Mouse (Mus musculus) MEL (cell line): ENCODE results near the gene Igsf21. TPM values are rescaled to one million over a fixed set of nuclear protein-coding genes. Genes with fewer than 3 reads are reported as not detected.

Experiments used
- DNase-seq: peaks from one replicate; pipeline ENCODE4 v3.0.0; 2011; ENCODE audit warnings: low read depth, low spot score
- H3K27ac ChIP-seq: 2 replicates; pipeline ENCODE4 v1.5.1; 2012; ENCODE audit warnings: low read depth, mild to moderate bottlenecking, control low read depth, low read length, moderate library complexity; ENCODE audit not compliant: control insufficient read depth
- H3K27me3 ChIP-seq, 2 experiments: fragments of 150-350 bp in 1 of 2; sonication (generic) in 1 of 2; 2 replicates each; pipeline ENCODE4 v1.6.1; 2012; ENCODE audit warnings: low read length in 2 of 2, mild to moderate bottlenecking in 2 of 2, improper control_type of control experiment in 1 of 2, moderate library complexity in 1 of 2; ENCODE audit not compliant: insufficient read depth in 2 of 2, control insufficient read depth in 1 of 2
- H3K36me3 ChIP-seq, 2 experiments: 2 replicates each; pipeline ENCODE4 v1.6.1; 2012 to 2014; ENCODE audit warnings: low read length in 2 of 2, improper control_type of control experiment in 1 of 2, inconsistent platforms in 1 of 2, mild to moderate bottlenecking in 1 of 2; ENCODE audit not compliant: insufficient read depth in 2 of 2, control insufficient read depth in 1 of 2
- H3K4me1 ChIP-seq, 2 experiments: fragments of 150-350 bp in 1 of 2; sonication (generic) in 1 of 2; 2 replicates each; pipeline ENCODE4 v1.6.1; 2012; ENCODE audit warnings: low read length in 2 of 2, improper control_type of control experiment in 1 of 2, mild to moderate bottlenecking in 1 of 2; ENCODE audit not compliant: insufficient read depth in 2 of 2, control insufficient read depth in 1 of 2
- H3K4me3 ChIP-seq, 2 experiments: fragments of 150-350 bp in 1 of 2; sonication (generic) in 1 of 2; 2 replicates each; pipeline ENCODE4 v1.5.1; 2012; ENCODE audit warnings: low read depth in 2 of 2, low read length in 2 of 2, mild to moderate bottlenecking in 2 of 2, moderate library complexity in 2 of 2, control low read depth in 1 of 2, improper control_type of control experiment in 1 of 2; ENCODE audit not compliant: control insufficient read depth in 1 of 2, insufficient read depth in 1 of 2
- H3K79me2 ChIP-seq: 2 replicates; pipeline ENCODE4 v1.6.1; 2012; ENCODE audit warnings: mild to moderate bottlenecking, low read length, moderate library complexity; ENCODE audit not compliant: control insufficient read depth, poor library complexity, insufficient read depth
- H3K9ac ChIP-seq: 2 replicates; pipeline ENCODE4 v1.6.1; 2012; ENCODE audit warnings: low read depth, mild to moderate bottlenecking, control low read depth, low read length, moderate library complexity; ENCODE audit not compliant: control insufficient read depth, poor library complexity, severe bottlenecking
- H3K9me3 ChIP-seq: fragments of 150-350 bp; sonication (generic); replicated peaks from 2 replicates; pipeline ENCODE4 v1.6.1; 2012; ENCODE audit warnings: mild to moderate bottlenecking, low read length, improper control_type of control experiment, moderate library complexity; ENCODE audit not compliant: insufficient read depth
- BHLHE40 ChIP-seq: IDR thresholded peaks from 2 replicates; pipeline ENCODE4 v1.6.1; 2012; ENCODE audit warnings: low read depth, mild to moderate bottlenecking, inconsistent platforms, low read length, improper control_type of control experiment, borderline replicate concordance
- CTCF ChIP-seq, 3 experiments: IDR thresholded peaks in 2 of 3; conservative IDR thresholded peaks in 1 of 3; 2 replicates each; pipeline ENCODE4 v1.5.1; 2011 to 2012; ENCODE audit warnings: low read length in 3 of 3, low read depth in 2 of 3, mild to moderate bottlenecking in 2 of 3, improper control_type of control experiment in 1 of 3, inconsistent platforms in 1 of 3, mixed read lengths in 1 of 3, moderate library complexity in 1 of 3; ENCODE audit not compliant: control insufficient read depth in 1 of 3, insufficient read depth in 1 of 3, poor library complexity in 1 of 3, severe bottlenecking in 1 of 3
- ELF1 ChIP-seq: IDR thresholded peaks from 2 replicates; pipeline ENCODE4 v1.6.1; 2014; ENCODE audit warnings: low read depth, mild to moderate bottlenecking, inconsistent platforms, low read length, improper control_type of control experiment, moderate library complexity
- EP300 ChIP-seq, 2 experiments: IDR thresholded peaks; 2 replicates each; pipeline ENCODE4 v1.6.1; 2011; ENCODE audit warnings: improper control_type of control experiment in 2 of 2, low read length in 2 of 2, low read depth in 1 of 2, mild to moderate bottlenecking in 1 of 2
- GABPA ChIP-seq: IDR thresholded peaks from 2 replicates; pipeline ENCODE4 v1.6.1; 2012; ENCODE audit warnings: low read depth, mild to moderate bottlenecking, inconsistent platforms, low read length, improper control_type of control experiment, moderate library complexity
- HCFC1 ChIP-seq: IDR thresholded peaks from 2 replicates; pipeline ENCODE4 v1.6.1; 2012; ENCODE audit warnings: low read depth, mild to moderate bottlenecking, inconsistent platforms, low read length, improper control_type of control experiment, moderate library complexity
- JUND ChIP-seq: IDR thresholded peaks from 2 replicates; pipeline ENCODE4 v1.6.1; 2011; ENCODE audit warnings: low read depth, mild to moderate bottlenecking, improper control_type of control experiment, low read length
- MAFK ChIP-seq: IDR thresholded peaks from 2 replicates; pipeline ENCODE4 v1.6.1; 2011; ENCODE audit warnings: low read depth, mild to moderate bottlenecking, low read length, improper control_type of control experiment, borderline replicate concordance
- MAX ChIP-seq: IDR thresholded peaks from 2 replicates; pipeline ENCODE4 v1.6.1; 2011; ENCODE audit warnings: low read length, improper control_type of control experiment
- MYC ChIP-seq: IDR thresholded peaks from 2 replicates; pipeline ENCODE4 v1.6.1; 2011; ENCODE audit warnings: low read depth, mild to moderate bottlenecking, low read length, improper control_type of control experiment, moderate library complexity
- NELFE ChIP-seq: IDR thresholded peaks from 2 replicates; pipeline ENCODE4 v1.6.1; 2011; ENCODE audit warnings: low read depth, low read length, improper control_type of control experiment
- RAD21 ChIP-seq: IDR thresholded peaks from 2 replicates; pipeline ENCODE4 v1.6.1; 2011; ENCODE audit warnings: mild to moderate bottlenecking, low read depth, low read length, improper control_type of control experiment
- RCOR1 ChIP-seq: IDR thresholded peaks from 2 replicates; pipeline ENCODE4 v1.6.1; 2012; ENCODE audit warnings: low read depth, mild to moderate bottlenecking, inconsistent platforms, low read length, improper control_type of control experiment
- TAL1 ChIP-seq: IDR thresholded peaks from 2 replicates; pipeline ENCODE4 v1.6.1; 2012; ENCODE audit warnings: mild to moderate bottlenecking, inconsistent platforms, low read length, moderate library complexity, mixed read lengths
- TBP ChIP-seq: IDR thresholded peaks from 2 replicates; pipeline ENCODE4 v1.8.0; 2011; ENCODE audit warnings: low read depth, low read length, improper control_type of control experiment
- TCF12 ChIP-seq: IDR thresholded peaks from 2 replicates; pipeline ENCODE4 v1.6.1; 2014; ENCODE audit warnings: low read depth, mild to moderate bottlenecking, inconsistent platforms, low read length, improper control_type of control experiment, moderate library complexity
- UBTF ChIP-seq: IDR thresholded peaks from 2 replicates; pipeline ENCODE4 v1.6.1; 2012; ENCODE audit warnings: low read depth, mild to moderate bottlenecking, inconsistent platforms, low read length, improper control_type of control experiment, moderate library complexity, borderline replicate concordance; ENCODE audit not compliant: insufficient read depth
- USF2 ChIP-seq, 2 experiments: IDR thresholded peaks; 2 replicates each; pipeline ENCODE4 v1.6.1; 2011 to 2012; ENCODE audit warnings: improper control_type of control experiment in 2 of 2, low read length in 2 of 2, borderline replicate concordance in 1 of 2, inconsistent platforms in 1 of 2, low read depth in 1 of 2, mild to moderate bottlenecking in 1 of 2; ENCODE audit not compliant: insufficient read depth in 1 of 2
- ZKSCAN1 ChIP-seq: IDR thresholded peaks from 2 replicates; pipeline ENCODE4 v1.6.1; 2012; ENCODE audit warnings: low read depth, mild to moderate bottlenecking, inconsistent platforms, low read length, improper control_type of control experiment, moderate library complexity
- ZMIZ1 ChIP-seq: IDR thresholded peaks from 2 replicates; pipeline ENCODE4 v1.6.1; 2012; ENCODE audit warnings: low read depth, mild to moderate bottlenecking, inconsistent platforms, low read length, improper control_type of control experiment, moderate library complexity
- ZNF384 ChIP-seq: IDR thresholded peaks from 2 replicates; pipeline ENCODE4 v1.6.1; 2012; ENCODE audit warnings: low read depth, mild to moderate bottlenecking, inconsistent platforms, low read length, improper control_type of control experiment
- polyA plus RNA-seq, 2 experiments: library from polyadenylated mRNA; stranded (reverse) in 1 of 2; unstranded in 1 of 2; fragments of >175 nt in 1 of 2; fragments of >200 nt in 1 of 2; gene quantifications; 2 replicates each; pipeline versions ENCODE4 v1.2.1 to v1.2.4; 2012; ENCODE audit warnings: low replicate concordance in 2 of 2, low read depth in 1 of 2; ENCODE audit not compliant: insufficient read length in 2 of 2, insufficient read depth in 1 of 2, missing spikeins in 1 of 2
- total RNA-seq: library from RNA; depleted of rRNA; stranded (reverse); fragments of 300-350 nt; gene quantifications from 2 replicates; pipeline ENCODE4 v1.2.3, GENCODE M21; 2012

Igsf21 gene
- total and polyA plus RNA-seq, 3 experiments, result not detected

- Histone ChIP-seq H3K79me2 (no peaks in the 10 kb centered on the region), H3K27me3 (no peaks in the 10 kb centered on the region), H3K27ac (no peak overlapping the region), H3K9me3 (no peaks in the 10 kb centered on the region), H3K36me3 (no peaks in the 10 kb centered on the region), H3K4me3 (no peak overlapping the region), H3K9ac (no peak overlapping the region), H3K4me1 (no peaks in the 10 kb centered on the region)
- no peak for TF ChIP-seq RAD21
- no peak for TF ChIP-seq ZNF384
- TF ChIP-seq USF2 (IDR thresholded peaks at IDR 0.05; ENCODE audit: borderline replicate concordance in 1 of 2, insufficient read depth in 1 of 2, low read depth in 1 of 2, low read length in 2 of 2), result no peak
- TF ChIP-seq MAFK, result no peak
- TF ChIP-seq GABPA, result no peak
- no peak for TF ChIP-seq HCFC1
- TF ChIP-seq JUND, result no peak
- TF ChIP-seq MYC, result no peak
- TF ChIP-seq TCF12, result no peak
- TF ChIP-seq TAL1, result no peak
- no peak for TF ChIP-seq ZMIZ1
- DNase-seq, result no peak
Observed at GRCm38 (mm10) chr4:140089676-140090075, 156.9 kb downstream of the Igsf21 start.

- H3K27me3 ChIP-seq, result no peaks in the 10 kb centered on the region
- no peaks in the 10 kb centered on the region for H3K36me3 ChIP-seq
- no peak overlapping the region for H3K27ac ChIP-seq
- TF ChIP-seq BHLHE40 (no peak), UBTF (no peak), ELF1 (no peak), RCOR1 (no peak), RAD21 (no peak), NELFE (no peak), MAX (no peak), TBP (no peak), ZNF384 (no peak), EP300 (IDR thresholded peaks at IDR 0.05; ENCODE audit: low read depth in 1 of 2, low read length in 2 of 2) (no peak), CTCF (IDR thresholded peaks at IDR 0.05 in 2 of 3, conservative IDR thresholded peaks at IDR 0.05 in 1 of 3; ENCODE audit: control insufficient read depth in 1 of 3, insufficient read depth in 1 of 3, low read depth in 2 of 3, low read length in 3 of 3, poor library complexity in 1 of 3, severe bottlenecking in 1 of 3) (no peak), ZKSCAN1 (no peak), HCFC1 (no peak), GABPA (no peak)
- no peak overlapping the region for H3K9ac ChIP-seq
- H3K4me1 ChIP-seq, result no peaks in the 10 kb centered on the region
- H3K79me2 ChIP-seq, result no peaks in the 10 kb centered on the region
- H3K4me3 ChIP-seq, result no peak overlapping the region
- DNase-seq, result no peak
- no peaks in the 10 kb centered on the region for H3K9me3 ChIP-seq
Observed at GRCm38 (mm10) chr4:140088711-140089440, 157.7 kb downstream of the Igsf21 start.
